Mouse (Mus musculus) embryonic fibroblast, embryonic 13.5 days (primary cell): ENCODE results near the gene Isx. TPM values are rescaled to one million over a fixed set of nuclear protein-coding genes. Genes with fewer than 3 reads are reported as not detected.
A peak's percentile ranks its signal among the peaks of the same experiment; 100 is the strongest.

ENCODE experiments used
- H3K27ac ChIP-seq: 2 replicates; pipeline ENCODE4 v1.5.1; 2012; ENCODE audit warnings: low read length, control low read depth, inconsistent platforms; ENCODE audit not compliant: insufficient read depth
- H3K4me1 ChIP-seq: 2 replicates; pipeline ENCODE4 v1.6.1; 2011; ENCODE audit warnings: low read length; ENCODE audit not compliant: control insufficient read depth, insufficient read depth
- H3K4me3 ChIP-seq: 2 replicates; pipeline ENCODE4 v1.5.1; 2011; ENCODE audit warnings: mild to moderate bottlenecking, control low read depth, low read length; ENCODE audit not compliant: insufficient read depth
- CTCF ChIP-seq: IDR thresholded peaks from 2 replicates; pipeline ENCODE4 v1.5.1; 2011; ENCODE audit warnings: mild to moderate bottlenecking, control low read depth, low read length, moderate library complexity, borderline replicate concordance; ENCODE audit not compliant: insufficient read depth
- POLR2A ChIP-seq: IDR thresholded peaks from 2 replicates; pipeline ENCODE4 v1.6.1; 2011; ENCODE audit warnings: low read depth, mild to moderate bottlenecking, control low read depth, low read length, moderate library complexity
- polyA plus RNA-seq: library from polyadenylated mRNA; stranded (reverse); fragments of >200 nt; gene quantifications from 2 replicates; pipeline ENCODE4 v1.2.4, GENCODE M21; 2011; ENCODE audit warnings: low read depth; ENCODE audit not compliant: missing spikeins, insufficient read length

The Isx gene
- polyA plus RNA-seq, 1 experiment: not detected

DNA sequence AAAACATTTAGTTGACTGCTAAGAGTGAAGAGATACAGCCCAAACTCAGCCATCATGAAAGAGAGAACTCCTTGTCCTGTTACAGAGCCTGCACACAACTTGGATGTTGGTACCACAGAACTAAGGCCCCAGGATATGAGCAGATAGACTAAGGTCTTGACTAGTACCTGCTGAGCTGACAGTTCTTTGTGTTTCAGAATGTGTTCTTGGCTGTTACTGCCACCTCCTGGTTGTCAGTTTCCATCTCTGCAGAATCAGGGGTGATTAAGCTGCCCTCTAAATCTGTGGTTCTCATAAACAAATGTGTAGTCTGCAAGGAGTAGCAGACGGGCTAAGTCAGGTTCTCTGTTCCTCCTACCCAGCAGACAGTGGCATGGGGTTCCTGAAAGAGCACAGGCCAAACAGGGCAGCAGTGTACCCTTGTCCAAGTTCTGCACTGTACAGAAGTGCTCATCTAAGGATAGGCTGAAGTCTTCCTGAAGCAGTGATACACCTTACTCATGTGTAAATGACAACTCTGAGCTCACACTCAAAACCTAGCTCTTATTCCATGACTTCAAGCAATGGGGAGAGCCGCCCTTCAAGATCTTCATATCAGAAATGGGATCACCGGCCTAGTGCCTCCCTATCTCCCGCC, 49.0 kb downstream of the Isx start:
- TF ChIP-seq CTCF (no peak), POLR2A (no peak)
- H3K27ac ChIP-seq: no peak overlapping the region
- no peak overlapping the region for H3K4me3 ChIP-seq
- H3K4me1 ChIP-seq: no peaks in the 10 kb centered on the region

DNA sequence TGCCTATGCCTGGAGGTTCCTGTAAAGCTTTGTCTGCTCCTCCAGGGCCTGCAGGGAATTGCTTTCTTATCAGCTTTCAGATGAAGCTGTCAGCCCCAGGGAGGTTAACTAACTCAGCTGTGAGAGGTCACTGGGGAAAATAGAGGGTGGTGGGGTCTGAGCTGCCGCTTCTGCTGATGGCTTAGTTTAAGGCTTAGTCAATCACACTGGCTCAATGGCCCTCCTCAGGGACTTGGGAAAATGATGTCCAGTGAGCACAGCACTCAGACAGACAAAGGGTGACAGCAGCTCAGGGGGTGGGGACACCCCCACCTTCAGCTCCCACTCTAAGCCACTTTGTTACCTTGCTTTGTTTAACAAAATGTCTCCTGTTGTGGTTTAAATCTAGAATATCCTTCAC, 55.0 kb downstream of the Isx start:
- H3K4me1 ChIP-seq: no peaks in the 10 kb centered on the region
- H3K27ac ChIP-seq: no peak overlapping the region
- H3K4me3 ChIP-seq: no peak overlapping the region
- no peak for TF ChIP-seq POLR2A

DNA sequence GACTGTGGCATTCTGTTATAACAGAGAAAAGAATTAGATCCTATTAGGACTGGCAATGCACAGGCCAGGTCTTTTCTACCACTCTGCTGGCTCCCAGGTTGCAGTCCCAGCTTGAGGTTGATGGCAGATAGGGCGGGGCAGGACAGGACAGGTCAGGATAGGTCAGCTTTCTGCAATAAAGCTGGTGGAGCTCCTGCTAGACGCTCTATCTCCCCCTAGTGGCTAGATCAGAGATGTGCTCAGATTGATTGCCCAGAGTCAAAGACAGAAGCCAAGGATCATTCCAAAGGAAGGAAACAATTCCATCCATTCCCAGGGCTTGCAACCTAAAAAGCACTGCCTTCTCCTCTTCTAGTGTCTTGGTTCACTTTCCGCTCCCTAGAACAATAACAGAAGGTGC, 57.8 kb downstream of the Isx start:
- no peak overlapping the region for H3K4me3 ChIP-seq
- no peaks in the 10 kb centered on the region for H3K4me1 ChIP-seq
- TF ChIP-seq POLR2A (no peak), CTCF (peak; percentile 19; the same call in 1 of the 2 replicates)

DNA sequence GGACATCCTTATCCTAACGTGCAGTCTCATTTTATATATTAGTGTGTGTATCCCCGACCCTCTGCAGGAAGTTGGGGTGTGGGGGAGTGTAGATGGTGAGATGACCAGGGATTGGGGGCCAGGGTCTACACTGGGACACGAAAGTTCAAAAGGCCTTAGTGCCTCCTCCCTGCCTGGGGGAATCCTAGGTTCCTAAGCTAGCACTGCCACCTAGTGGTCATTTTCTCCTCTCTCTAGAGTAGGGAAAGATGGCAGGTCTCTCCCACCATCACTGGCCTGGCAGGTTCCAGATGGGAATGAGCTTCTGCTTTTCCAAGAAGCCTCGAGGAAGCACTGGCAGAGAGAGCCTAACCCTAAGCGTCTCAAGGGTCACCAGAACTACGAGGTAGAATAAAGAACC, 62.3 kb downstream of the Isx start:
- no peak for TF ChIP-seq POLR2A
- peak; percentile 52; the same call in 1 of the 2 replicates for TF ChIP-seq CTCF
- no peaks in the 10 kb centered on the region for H3K4me1 ChIP-seq
- no peak overlapping the region for H3K4me3 ChIP-seq
- H3K27ac ChIP-seq: no peak overlapping the region

More for the DNA sequence above, 57.8 kb downstream of the Isx start:
- no peak overlapping the region for H3K27ac ChIP-seq

DNA sequence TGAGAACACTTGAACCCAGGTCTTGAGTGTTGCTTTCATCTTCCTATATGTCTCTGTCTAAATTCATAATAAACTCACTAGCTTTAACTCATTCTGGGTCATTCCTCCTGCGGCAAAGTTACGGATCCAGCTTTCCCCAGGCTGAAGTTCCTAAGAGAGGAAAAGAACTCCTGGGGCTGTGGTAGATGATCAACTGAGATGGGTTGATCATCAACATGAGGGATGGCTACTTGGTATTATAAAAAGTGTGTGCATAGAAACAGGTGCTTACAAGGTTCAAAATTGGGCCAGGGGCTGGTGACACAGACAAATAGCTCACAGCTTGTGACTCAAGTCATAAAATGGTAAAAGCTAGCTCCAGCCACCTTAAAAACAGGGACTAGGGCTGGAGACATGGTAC, 63.7 kb downstream of the Isx start:
- Histone ChIP-seq H3K4me3 (no peak overlapping the region), H3K4me1 (no peaks in the 10 kb centered on the region), H3K27ac (no peak overlapping the region)
- TF ChIP-seq CTCF: no peak

DNA sequence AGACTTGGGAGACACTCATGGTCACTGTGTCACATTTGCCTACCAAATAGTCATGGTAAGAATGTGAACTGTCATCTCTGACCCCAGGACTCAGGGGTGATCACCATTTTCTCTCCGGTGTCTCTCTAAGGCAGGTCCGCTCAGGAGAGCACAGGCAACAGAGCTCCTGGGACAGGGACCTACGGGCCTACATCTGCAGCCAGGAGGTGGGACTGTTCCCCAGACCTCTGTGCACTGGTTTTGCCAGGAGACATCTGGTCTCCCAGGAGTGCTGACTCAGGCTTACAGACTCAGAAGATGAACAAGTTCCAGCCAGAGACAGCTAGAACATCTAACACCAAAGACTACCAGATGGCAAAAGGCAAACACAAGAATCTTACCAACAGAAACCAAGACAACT, 69.1 kb downstream of the Isx start:
- TF ChIP-seq CTCF: no peak
- no peak for TF ChIP-seq POLR2A
- H3K4me3 ChIP-seq: no peak overlapping the region

More for the DNA sequence above, 69.1 kb downstream of the Isx start:
- no peak overlapping the region for H3K27ac ChIP-seq
- no peaks in the 10 kb centered on the region for H3K4me1 ChIP-seq

Other genes starting within 250 kb of the Isx start
- 31.1 and 46.7 TPM in 2 replicates for gene Hmgxb4, start 120.2 kb downstream of the Isx start, polyA plus RNA-seq
- gene Tom1, start 160.5 kb downstream of the Isx start, polyA plus RNA-seq: 21.4 and 25.4 TPM in 2 replicates
- gene Hmox1, start 220.4 kb downstream of the Isx start, polyA plus RNA-seq: 159 and 170 TPM in 2 replicates
- gene Mcm5, start 236.4 kb downstream of the Isx start, polyA plus RNA-seq: 35.8 and 45.6 TPM in 2 replicates